Mouse (Mus musculus) heart, postnatal 4 days (tissue): ENCODE results near the gene Cdc123. TPM values are rescaled to one million over a fixed set of nuclear protein-coding genes. Genes with fewer than 3 reads are reported as not detected.

Experiments used
- DNase-seq: peaks from one replicate; pipeline ENCODE4 v3.0.0; 2021
- total RNA-seq, 2 experiments: library from RNA; stranded (reverse); gene quantifications; 2 replicates each; pipeline ENCODE4 v1.2.3; 2021

Gene Cdc123
- total RNA-seq, 2 experiments from 2014 or later: 93.8 to 111 TPM

DNA sequence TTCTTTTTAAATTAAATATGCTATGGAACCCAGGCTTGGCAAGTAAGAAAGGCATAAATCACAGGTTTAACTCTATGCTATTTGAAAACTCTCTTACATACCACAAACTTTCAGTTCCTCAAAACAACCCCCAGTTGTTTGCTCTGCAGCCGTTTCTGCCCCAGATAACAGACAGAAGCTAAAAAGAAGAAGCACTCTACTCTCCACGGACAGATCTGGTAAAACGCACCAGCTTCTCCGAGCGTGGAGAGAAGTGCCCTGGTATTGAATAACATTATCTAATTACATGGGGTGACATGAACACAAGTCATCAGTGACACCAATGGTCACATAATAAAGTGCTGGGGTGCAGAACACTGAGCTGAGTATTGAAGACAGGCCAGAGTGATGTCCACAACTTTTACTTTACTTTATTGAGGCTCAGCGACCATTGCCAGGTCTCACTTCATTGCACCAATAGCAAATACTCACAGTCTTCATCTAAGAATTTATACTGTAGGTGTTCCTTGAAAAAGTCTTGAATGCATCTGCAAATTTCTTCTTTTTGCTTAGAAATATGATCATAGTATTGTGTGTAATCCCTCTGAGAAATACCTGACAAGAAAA lies 40.4 kb downstream of the Cdc123 start:
- no peak for DNase-seq

DNA sequence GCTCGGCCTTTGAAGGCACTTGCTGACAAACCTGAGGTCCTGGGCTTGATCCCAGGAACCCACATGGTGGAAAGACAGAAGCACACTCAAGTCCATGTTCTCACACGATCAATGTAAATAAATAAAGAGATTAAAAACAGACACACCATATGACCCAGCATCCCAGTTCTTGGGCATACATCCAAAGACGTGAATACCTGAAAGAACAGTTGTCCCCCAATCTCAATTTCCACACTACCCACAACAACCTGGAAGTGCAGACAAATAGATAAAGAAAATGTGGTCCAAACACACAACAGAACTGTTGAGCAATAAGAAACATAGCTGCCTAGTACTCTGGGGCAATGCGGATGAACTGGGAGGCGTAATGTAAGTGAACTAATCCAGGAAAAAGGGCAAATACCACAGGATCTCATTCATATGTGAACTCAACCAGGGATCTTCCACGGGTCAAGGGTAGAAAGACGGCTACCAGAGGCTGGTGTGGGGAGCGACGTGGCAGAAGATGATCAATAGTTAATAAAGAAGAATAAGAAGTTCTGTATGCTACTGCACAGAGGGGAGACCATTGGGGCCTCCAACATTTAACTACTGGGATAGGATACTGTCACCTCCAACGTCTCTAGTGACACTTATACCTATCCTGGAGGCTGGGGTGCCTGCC lies 42.9 kb downstream of the Cdc123 start:
- no peak for DNase-seq

DNA sequence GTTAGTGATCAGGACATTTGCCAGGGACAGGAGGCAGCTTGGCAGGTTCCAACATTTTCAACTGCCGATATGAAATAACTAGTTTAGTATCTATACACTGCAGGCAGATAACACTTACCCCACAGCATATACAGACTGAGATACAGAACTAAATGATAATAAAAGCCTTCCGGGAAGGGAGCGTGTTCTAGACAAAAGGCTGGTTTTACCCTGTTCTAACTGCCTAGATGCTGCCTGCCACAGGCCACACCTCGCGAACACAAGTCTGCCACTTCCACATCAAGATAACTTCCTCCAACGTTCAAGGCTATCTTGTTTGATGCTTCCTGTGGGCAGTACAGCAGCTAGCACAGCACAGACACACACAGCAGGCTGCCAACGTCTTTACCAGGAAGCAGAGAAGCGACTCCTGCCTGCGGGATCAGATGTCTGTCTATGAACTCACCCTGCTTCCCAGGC lies 43.8 kb downstream of the Cdc123 start:
- no peak for DNase-seq

DNA sequence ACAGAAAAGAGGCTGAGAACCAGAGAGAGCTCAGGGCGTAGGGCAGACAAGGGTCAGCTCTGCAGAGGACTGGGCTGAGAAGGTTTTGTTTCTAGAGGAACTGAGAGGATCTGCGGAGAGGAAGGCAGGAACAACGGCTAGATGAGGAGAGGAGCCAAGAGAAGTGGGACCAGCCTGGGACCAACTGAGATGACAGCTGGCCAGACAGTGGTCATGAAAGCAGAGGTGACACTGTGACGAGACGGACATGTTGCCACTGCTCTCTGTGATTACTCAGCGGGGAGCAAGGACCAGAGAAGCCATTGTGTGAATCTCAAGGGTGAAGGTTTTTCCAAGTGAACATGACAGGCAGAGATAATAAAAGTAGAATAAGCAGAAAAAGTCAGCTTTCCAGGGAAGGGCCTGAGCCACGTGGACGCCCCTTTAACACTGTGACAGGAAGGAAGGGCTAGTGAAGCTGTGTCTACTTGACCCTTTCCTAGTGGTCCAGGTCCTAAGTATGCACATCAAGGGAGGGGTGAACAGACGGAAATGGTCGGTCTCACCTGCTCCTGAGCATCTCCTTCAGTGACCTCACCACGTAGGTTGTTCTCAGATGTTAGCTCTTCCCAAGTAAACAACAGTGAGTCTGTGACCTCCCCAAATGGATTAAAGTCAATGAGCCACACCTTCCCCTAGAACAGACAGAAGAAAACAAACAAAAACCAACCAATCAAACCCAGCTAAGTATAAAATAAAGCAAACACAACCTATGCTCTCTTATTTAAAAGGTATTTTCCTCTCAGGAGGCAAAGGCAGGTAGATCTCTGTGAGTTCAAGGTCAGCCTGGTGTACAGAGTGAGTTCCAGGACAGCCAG lies 46.9 kb downstream of the Cdc123 start:
- DNase-seq: no peak

DNA sequence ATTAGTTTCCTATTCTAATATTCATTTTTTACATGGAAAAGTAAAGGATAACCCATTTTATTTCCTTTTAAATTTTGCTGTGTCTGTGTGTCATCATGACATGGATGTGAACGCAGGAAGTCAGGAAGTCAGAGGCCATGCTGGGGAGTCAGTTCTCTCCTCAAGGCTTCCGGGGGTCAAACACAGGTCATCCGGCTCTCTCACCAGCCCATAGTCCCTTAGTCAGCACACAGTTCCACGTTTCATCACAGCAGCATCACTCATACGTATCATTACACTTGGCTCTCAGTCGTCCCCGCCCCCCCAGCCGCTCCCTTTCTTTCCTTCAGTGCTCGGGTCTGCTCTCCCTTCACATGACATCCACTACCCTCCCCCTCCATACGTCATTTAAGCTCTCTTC lies 51.2 kb downstream of the Cdc123 start:
- no peak for DNase-seq

DNA sequence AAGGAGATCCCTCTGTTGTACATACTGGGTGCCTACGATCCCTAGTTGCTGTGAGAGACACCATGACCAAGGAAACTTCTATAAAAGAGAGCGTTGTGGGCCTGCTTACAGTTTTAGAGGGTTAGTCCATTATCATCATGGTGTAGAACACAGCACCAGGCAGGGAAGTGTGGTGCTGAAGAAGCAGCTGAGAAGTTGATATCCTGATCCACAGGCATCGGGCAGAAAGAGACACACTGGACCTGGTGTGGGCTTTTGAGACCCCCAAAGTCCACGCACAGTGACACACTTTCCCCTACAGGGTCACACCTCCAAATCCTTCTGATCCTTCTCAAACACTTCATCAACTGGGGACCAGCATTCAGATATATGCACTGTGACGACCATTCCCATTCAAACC lies 52.9 kb downstream of the Cdc123 start:
- no peak for DNase-seq

DNA sequence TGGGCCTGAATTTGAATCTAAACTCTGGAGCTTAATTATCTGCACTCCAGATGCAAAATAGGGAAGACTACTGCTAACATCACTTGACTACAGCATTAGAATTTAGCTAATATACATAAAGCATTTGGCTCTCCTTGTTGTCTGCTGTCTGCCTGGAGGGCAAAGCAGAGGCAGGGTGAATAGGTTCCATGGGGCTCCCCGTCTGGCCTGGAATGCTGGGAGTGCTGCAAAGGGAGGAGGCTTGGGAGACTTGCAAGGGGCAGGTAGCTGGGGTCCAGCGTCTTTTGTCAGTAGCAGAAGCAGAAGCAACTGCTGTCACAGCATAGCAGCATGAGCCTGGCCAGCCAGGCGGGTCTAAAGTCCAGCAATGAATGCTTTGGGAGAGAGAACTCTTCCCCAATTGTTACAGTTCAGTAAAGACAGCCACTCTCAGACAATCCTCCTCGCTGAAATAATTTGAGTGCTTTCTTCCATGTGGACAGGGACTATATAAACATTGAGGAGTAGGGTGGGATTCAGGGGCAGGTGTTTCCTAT lies 55.3 kb downstream of the Cdc123 start:
- DNase-seq: no peak

DNA sequence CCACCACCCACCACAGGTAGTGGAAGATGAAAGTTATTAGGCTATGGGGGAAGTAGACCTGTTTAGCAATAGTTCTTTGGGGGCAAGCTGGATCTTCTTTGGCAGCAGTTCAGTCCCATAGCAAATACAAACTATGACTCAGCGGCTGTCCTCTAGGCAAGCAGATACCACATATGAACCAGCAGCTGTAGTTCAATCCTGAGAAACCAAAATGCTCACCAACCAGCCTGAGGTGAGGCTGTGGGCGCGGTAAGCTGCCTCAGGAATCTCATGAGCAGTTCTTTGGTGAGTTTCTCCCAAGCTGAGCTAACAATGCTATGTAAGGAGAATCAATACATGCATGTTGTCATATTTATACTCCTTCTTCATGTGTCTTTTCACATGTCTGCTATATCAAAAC lies 57.6 kb downstream of the Cdc123 start:
- no peak for DNase-seq

DNA sequence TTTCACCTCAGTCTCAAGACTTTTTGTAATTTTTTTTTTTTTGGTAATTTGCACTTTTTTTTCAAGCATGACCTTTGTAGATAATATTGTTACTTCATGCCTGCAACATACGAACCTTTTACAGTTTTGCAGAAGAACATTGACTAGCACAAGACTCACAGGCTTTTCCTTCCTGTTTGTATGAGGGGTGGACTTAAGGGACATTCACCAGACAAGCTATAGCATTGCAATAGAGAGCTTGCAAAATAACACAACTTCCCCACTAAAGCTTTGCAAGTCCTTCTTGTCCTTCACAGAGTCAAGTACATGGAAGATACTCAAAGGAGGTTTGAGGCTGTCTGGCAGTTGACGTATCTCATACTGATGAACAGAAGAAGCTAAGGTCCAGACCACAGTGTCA lies 72.5 kb downstream of the Cdc123 start:
- DNase-seq: no peak

DNA sequence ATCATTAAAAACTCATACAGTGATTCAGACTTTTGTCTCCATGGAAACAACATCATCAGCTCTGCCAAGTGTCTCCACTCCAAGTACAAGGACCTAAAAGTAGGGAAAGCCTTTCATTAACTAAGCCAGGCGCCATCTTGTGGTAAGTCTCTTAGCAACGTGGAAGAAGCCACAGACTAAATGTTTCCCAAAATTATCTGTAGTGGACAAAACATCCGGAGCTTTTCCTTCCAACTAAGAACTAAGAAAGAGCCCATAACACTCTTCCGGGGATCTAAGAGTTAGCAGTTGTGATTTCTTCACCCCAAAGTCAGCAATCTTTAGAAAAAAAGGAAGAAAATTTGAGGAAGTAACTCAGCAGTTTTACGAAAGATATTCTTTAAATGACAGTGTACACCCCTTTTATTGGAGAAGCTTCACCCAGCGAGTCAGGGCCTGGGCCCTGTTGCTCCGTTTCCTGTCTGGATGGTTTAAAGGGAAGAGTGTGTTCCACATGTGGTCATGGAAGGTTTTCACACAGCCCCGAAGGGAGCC lies 74.2 kb downstream of the Cdc123 start:
- peak; percentile 53 for DNase-seq

DNA sequence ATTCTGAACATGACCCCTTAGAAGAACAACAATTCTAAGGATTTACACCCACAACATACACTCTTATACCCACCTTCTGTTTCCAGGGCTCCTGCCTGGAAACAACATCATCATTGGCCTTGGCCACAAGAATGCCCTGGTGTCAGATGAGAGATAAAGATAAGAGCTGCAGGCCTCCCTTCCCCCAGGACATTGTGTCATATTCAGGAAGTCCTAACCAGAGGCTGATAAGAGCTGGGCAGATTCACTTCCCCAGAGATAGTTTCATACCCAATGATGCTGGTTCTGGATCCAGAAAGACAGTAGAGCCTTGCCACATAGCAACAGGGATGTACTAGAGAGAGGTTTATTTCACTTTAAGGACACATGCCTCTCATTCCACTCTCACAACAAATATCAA lies 75.3 kb downstream of the Cdc123 start:
- no peak for DNase-seq

DNA sequence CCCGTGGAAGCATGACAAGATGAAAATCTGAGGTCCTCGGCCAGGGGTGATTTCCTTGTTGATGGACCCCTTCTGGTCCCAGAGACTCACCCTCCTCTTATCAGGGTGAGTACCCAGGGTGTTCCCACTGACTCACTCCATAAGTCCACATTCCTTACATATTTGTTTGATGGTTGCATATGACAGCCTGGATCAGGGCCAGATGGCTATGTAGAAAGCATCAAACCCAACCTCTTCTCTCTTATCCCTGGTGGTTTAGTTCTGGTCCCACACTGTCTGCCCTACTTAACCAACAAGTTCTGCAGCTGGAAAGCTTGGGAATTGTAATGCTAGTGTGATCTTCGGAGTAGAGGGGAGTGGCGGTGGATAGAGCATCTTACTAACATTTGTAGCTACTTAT lies 76.0 kb downstream of the Cdc123 start:
- DNase-seq: no peak

DNA sequence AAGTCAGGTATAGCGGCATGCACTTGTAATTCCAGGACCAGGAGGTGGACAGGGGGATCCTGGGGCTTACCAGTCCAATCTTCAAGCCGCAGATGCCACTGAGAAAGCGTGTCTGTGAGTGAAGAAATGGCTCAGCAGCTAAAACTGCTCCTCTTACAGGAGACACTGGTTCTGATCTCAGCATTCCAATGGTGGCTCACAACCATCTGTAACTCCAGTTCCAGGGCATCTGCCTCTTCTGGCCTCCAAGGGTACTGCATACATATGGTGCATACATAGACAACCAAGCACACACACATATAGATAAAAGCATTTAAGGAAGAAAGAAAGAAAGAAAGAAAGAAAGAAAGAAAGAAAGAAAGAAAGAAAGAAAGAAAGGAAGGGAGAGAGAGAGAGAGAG lies 82.9 kb downstream of the Cdc123 start:
- no peak for DNase-seq

DNA sequence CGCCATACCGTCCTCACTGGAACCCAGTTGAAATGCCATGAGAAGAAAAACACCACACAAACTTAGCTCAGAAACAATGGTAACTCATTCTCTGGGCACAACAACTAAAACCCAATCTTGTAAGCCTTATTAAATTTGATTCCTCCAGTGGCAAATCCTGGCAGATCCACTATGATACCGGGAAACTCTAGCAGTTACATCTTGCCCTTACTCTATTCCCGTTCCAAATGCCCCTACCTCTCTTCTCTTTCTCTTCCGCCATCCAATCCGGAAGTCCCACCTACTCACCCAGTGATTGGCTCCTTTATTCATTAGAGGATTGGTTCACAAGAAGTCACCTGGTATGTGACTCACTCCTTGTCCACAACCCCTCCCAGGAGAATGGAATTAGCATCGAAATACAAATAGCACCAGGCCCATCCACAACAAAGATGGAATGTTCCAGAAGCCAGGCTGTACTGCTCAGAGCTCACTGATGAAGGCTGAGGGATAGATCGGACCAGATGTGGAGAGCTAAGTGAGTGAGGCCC lies 84.4 kb downstream of the Cdc123 start:
- DNase-seq: no peak

DNA sequence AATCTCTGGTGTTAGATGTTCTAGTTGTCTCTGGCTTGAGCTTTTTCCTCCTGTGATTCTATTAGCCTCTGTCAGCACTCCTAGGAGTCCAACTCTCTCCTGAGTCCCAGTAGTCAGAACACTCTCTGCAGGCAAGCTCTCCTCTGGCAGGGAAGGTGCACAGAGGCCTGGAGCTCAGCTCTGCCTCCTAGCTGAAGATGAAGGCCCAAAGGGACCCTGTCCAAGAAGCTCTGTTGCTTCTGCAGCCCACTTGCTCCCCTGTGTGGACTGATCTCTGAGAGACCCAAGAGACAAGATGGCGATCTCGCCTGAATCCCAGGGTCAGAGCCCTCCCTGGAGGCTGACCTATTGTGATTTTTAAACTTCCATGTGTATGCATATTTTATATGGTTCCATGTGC lies 86.4 kb downstream of the Cdc123 start:
- DNase-seq: no peak

DNA sequence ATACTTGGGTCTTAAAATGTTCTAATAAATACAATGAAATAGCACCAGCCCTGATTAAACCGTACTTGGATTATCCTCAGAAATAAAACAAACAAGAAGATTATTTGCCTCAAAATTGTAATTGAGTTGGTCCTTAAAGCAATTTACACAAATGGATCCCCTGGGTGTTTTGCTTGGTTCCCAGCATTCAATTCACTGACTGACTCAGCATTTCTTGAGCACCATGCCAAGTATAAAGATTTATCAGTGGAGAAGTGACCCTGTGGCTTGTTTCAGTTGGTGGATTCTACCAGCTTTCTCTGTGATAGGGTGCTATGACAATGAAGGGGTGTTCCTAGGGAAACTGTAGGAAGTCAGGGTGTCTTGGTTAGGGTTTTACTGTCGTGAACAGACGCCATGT lies 94.1 kb downstream of the Cdc123 start:
- DNase-seq: no peak

DNA sequence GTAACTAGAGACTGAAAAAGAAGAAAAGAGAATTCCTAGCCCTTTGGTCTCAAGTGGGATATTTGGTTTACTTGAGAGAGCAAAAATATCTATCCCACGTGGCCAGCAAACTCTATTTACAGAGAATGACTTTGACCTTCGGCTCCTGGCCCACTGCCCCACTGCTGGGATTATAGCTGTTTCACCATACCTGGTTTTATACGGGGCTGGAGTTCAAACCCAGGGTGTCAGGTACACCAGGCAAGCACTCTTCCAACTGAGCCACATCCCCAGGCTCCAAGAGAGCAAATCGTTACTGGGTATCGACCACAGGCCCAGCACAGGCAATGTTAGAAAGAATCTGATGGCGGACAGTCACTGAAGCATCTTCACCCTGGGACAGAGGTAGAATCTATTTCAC lies 95.8 kb downstream of the Cdc123 start:
- no peak for DNase-seq

DNA sequence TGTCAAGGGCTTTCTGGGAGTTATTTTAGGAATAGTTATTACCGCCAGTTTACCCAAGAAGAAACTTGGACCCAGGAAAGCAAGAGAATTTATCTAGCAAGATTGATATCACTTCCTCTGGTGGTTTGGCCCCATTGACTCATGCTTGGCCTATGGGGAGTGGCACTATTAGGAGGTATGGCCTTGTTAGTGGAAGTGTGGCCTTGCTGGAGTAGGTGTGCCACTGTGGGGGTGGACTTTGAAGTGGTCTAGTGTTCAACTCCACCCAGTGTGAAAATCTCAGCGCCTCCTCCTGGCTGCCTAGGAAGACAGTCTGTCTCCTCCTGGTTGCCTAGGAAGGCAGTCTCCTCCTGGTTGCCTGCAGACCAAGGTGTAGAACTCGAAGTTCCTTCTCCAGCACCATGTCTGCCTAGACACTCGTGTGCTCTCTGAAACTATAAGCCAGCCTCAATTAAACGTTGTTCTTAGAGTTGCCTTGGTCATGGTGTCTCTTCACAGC lies 97.4 kb downstream of the Cdc123 start:
- DNase-seq: no peak

DNA sequence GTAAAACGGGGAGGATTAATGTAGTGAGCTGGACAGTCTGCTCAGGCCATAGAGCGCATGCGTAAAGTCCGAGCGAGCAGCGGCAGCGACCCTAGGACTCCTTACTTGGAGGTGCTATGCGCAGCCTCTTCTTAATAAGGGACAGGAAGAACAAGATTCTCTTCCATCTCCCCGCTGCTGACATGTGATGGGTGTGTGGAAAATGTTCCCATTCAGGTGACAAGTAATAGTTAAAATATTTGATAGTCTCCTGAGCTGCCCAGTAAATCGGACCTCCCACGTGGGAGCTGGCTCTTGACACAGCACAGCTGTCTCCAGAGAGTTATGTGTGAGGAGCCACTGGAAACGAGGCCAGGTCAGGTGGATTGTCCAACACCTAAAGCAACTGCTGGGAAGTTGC lies 98.4 kb downstream of the Cdc123 start:
- no peak for DNase-seq
